Mouse (Mus musculus) ovary, postnatal 36 days (tissue): ENCODE results near the gene Gm10073.
"Not testable (repeated sequence)": the region's sequence is repeated elsewhere in the genome, so short reads cannot be mapped to it uniquely, and the experiment has no call there.

Experiments used
- DNase-seq: peaks from one replicate; pipeline ENCODE4 v3.0.0; 2022; ENCODE audit warnings: low spot score, mixed read lengths

The Gm10073 gene

DNA sequence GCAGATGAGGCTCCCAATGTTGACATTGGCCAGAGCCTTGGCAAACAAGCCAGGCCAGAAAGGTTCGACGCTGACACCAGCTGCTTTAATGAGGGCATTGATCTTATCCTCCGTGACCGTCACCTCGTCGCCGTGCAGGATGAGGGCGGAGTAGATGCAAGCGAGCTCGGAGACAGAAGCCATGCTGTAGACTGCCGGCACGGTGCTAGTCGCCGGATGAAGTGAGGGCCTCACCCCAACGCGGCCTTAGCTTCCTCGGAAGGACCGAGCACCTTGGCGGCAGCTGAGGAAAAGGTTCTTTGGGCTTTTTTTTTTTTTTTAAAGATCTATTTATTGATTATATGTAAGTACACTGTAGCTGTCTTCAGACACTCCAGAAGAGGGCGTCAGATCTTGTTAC, at the start of gene Gm10073:
Gene Gm10073 (minus strand): TSS at position 294 of the 400 bp plus-strand sequence.
- not testable (repeated sequence) for DNase-seq

DNA sequence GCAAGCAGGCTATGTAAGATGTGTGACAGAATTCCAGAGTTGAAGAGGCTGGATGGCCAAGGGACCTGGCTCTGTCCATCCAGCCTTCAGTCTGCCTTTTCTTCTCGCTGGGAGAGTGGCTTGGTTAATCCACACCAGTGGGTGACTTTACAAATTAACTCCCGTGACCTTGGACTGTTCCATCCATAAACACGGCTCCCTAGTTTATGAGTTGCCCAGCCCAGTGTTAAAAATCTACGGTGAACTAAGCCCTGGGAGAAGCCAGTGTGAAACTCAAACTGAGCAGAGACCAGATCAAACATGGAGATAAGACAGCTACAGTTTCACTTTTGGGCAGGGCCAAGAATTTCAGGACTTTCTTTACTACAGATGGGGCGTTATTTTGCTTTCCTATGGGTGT, 49.8 kb upstream of the Gm10073 start:
- DNase-seq = no peak

DNA sequence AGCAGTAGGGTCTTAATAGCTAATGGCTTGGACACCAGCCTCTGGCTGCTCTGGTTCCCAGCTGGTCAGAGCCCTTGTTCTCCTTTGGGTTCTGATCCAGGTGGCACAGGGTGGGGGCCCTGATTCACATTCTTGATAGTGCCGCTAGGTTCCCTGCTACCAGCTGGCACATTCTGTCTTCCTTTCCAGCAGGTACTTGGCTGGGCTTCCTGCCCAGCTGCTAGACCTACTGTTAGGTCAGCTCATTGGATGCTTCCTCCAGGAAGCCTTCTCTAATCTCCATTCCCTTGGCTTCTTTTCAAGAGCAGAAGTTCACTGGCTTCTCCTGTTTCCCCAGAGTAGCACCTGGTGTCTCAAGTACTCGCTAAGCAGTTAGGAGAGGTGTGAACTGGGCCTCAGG, 47.2 kb upstream of the Gm10073 start:
- DNase-seq = no peak

DNA sequence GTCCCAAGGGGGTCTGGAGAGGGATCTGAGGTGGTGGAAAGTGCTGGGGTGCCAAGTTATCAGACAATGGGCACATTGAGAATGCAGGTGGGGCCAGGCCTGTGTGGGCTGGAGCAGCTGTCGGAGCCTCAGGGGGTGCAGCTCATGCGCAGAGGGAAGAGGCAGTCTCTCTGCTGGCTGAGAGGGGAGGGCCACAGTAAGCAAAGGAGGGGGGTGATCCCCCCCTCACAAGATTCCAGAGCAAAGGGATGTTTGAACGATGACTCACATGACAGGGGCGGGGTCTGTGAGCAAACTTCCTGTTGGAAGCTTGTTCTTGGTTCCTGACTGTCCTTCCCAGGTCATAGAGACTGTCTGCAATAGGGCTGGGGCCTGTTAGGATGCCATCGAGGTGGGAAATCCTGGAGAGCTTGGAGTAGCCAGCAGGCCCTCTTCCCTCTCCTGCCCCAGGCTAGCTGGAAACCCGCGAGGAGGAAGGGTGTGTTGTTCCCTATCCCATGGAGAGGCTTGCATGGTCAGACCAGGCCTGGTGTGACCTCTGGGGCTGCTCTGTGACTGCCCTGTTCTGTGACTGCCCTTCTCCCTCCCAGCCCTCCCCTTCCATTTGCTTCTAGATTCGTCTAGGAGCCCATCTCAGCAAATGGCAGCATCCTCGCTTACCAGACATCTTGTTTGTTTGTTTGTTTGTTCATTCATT, 46.4 kb upstream of the Gm10073 start:
- peak; percentile 16 for DNase-seq

DNA sequence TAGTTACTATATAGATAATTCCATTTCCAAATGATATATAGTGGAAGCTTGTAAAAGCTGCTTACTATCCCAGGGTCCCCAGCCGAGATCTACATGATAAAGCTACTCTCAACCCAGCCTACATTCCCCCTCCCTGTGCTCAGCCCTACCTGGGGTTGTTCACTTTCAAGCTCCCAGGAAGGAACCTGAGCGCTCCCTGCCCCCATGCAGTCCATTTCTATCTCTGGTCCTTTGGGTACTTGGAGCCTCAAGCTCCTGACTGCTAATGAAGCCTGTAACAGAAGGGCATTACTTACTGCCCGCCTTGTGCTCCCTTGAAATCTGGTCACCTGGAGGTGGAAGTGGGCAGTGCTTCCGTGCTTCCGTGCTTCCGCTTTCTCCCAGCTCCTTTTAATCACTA, 45.1 kb upstream of the Gm10073 start:
- DNase-seq = no peak

DNA sequence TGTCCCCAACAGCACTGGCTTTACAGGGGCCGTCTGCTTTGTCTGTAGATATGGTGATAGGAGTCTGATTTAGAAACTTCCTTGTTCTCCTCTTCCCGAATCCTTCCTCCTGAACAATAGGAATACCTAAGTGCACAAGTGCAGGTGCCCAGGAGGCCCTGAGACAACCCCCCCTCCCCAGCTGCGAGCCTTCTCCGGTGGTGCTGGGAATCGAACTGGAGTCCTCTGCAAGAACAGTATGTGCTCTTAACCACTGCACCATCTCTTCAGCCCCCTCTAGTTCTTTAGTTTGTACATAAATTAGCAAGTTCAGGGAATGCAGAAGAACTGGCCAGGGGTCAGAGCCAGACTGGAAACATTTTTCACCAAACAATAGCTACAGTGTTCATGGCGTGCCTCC, 44.6 kb upstream of the Gm10073 start:
- DNase-seq = no peak

DNA sequence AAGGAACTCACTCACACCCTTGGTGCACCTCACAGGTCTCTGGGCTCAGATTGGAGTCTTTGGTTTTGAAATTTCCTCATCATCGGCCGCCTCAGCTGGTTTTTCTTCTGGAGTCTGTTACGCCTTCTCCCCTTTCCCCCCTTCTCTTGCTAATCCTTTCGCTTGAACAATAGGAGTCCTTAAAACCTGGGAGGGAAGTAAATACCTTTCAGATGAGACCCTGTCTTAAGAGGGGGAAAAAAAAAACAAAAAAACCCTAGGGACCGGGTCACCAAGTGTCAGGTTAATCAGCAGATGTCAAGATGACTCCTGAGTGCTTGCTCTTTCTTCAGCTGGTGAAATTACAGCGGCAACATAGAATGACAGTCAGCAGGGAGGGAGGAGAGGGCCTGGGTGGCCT, 43.9 kb upstream of the Gm10073 start:
- DNase-seq = no peak

DNA sequence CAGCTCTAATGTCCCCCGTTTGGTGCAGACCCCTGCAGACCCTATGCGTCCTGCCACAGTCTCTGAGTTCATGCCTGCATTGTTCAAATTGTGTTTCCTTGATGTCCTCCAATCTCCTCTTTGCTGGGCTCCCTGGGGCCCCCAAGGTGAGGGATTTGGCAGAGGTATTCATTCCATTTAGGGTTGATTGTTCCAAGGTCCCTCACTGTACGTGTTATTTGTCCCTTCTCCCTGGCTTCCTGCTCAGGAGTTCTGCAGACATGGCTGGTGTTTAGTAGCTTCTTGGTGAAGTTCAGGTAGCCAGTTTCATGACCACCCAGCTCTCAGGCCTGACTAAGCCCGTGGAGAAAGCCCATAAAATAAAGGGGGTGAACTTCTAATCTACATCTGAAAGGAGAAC, 43.4 kb upstream of the Gm10073 start:
- DNase-seq = no peak

DNA sequence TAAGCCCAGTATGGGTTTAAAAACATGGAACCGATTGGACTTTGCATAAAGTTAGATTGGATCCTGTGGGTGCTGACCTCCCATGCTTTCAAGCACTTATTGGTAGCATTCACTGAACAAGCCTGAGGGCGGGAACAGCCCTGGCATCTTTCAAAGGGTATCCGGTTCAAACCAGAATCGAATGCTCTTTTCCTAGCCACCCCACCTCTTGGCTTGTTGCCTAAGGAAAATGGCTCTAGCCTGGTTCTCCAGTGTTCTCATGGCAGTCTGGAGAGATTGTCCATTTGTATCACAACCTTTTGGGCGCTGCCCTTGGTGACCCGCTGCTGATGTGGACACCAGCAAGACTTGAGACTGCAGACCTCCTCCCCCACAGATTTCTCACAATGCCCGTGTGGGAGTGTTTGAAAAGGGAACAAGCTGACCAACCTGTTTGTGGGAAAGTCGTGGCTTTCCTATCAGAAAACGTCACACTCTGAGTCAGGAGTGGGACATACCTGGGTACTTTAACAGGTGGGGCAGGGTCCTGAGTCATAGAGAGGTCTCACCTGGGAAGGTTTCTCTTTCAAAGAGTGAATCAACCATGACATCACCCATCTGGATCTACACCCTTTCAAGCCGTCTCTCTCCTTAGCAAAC, 42.5 kb upstream of the Gm10073 start:
- DNase-seq = no peak

DNA sequence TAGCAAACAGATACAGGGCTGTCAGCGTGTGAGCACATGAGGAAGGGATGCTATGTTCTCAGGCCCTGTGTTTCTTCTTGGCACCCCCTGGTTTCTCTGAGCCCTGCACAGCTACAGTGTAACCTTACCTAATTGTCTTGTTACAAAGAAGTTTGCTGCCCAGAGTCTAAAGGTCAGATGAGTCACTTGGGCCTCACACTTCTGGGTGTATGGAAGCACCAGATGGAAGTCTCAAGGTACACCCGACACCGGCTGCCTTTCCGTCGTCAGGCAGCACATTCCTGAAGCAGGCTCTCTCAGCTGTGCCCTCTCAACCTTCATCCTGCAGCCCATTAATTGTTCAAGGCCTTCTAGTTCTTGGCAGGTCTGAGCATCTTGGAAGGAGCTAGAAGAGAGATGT, 41.4 kb upstream of the Gm10073 start:
- DNase-seq = no peak

DNA sequence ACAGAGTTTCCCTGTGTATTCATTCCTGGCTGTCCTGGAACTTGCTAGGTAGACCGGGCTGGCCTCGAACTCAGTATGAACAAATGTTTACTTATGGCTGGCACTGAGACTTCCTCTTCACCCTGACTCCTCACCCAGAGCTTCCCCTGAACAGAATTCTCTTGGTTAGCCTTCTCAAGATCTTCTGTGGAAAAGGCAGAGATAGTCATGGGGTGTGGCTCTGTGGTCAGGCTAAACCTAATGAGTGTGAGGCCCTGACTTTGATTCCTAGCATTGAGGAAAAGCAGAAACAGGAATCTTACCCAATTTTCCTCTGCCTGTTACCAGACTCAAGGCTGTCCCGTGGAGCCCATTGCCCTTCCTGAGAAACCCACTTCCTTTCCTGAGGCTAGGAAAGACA, 38.8 kb upstream of the Gm10073 start:
- DNase-seq = no peak

DNA sequence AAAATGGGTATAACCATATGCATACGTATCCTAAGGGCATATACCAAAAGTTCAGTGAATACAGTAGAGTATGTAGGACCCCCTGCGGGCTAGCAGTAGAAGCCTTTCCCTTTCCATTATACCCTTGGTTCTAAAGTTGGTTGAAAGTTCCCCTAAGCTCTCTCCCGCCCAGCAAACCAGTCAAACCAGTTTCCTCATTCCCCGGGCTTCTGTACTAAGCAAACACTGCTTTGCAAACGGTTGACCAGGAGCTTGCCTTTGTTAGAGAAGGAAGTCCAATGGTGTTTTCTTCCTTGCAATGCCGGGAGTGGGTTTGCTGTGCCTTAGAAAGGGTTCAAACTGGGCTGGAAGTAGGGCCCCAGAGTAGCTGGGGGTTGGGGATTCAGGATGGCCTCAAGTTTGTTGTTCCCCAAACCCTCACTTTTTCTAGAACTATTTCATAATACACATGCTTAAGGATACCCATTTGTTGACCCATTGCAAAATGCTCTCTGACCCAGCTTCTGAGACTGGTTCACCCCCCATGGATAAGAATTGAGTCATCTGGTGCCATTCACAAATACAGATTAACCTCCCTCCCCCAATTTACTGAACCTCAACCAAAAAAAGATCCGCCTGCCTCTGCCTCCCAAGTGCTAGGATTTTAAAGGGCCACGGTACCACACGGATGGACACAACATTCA, 37.8 kb upstream of the Gm10073 start:
- no peak for DNase-seq

DNA sequence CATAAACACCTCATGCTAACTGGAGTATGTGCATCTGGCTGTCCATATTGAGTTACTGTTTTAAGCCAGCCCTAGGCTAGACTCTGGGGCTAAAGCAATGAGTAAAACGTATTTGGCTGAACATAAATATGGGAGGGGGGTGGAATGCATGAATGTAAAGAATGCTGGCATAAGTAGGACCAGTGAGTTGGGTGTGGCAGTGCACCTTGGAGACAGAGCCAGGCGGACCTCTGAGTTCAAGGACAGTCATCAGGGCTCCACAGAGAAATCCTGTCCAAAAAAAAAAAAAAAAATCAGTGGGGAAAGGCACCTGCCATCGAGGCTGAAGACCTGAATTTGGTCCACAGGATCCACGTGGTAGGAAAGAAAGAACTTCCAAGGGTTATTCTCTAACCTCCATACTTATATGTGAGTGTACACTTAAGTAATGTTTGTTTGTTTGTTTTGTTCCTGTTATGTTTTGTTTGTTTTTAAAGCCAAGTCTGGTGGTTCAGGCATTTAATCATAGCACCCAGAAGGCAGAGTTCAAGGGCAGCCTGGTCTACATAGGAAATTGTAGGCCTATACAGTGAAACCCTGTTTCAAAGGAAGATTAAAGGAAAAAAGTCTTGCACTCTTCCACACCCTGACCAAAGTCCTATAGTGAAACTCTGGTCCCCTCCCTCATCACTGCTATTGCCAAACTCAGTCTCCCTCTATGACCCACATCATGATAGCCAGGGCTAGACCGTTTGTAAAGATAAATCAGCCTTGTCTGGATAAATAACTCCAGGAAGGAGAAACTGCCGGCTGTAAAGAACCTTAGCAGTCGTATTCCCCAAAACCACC, 36.0 kb upstream of the Gm10073 start:
- no peak for DNase-seq

DNA sequence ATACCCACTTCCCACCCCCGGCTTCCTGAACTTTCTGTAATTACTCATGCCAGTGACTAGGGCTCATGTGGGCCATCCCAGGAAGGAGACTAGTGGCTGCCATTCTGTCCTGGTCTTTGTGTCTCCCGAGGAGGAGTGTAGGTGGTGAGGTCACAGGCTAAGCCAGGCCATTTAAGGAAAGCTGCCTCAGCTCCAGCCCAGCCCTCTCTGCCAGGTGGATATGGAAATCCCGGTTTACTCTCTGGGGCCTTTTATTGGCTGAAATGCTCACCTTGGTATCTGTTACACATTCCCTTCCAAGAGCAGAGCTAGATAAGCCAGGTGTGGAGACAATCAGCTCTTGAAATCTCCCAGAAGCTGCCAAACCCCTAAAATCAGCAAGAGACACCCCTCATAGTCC, 35.2 kb upstream of the Gm10073 start:
- DNase-seq = no peak

DNA sequence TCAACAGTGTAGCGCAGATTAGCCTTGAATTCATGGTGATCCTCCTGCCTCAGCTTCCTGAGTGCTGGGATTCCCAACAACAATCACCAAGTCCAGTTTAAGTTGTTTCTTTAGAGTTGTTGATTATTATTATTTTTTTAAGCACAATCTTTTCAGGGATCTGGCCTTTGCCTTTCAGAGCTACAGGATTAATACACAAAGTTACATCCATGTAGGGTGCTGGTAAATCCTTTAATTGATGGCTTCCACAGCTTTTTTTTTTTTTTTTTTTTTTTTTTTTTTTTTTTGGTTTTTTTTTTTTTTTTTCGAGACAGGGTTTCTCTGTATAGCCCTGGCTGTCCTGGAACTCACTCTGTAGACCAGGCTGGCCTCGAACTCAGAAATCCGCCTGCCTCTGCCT, 34.5 kb upstream of the Gm10073 start:
- DNase-seq = not testable (repeated sequence)

DNA sequence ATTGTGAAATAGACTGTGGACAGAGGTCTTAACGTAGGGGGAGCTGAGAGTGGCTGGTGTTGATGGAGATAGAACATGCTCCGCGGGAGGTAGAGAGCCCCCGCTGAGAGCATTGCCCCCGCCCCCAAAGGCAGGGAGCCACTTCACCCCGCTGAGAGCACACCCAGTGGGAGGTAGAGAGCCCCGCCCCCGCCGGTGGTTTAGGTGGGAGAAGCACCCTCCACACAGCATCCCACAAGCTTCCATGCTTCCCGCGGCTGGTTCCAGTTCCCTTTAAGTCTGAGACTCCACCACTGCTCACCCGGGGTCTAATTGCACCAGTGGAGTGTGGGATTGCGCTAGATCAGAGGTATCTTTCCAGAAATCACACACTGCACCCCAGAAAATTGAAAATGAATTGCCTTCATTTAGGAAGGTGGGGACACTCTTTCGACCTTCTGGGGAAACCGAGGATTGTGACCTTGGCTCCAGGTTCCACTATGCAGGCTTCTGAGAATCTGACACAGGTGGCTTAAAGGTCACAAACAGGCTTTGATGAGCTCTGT, 33.4 kb upstream of the Gm10073 start:
- DNase-seq = no peak

DNA sequence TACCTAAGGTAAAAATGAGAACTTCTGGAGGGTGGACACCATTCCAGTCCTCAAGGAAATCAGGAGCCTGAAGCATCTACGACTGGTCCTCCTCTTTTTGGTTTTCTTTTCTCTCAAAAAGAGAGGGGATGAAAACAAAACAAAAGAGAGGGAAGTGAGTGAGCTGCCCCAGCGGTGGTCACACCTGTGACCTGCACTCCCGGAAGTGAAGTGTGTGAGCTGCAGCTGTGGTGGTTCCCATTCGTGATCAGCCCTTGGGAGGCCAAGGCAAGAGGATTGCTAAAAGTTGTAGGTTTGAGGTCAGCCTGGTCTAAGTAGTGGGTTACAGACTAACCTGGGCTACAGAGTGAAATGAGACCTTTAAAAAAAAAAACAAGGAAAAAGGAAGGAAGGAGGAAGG, 32.9 kb upstream of the Gm10073 start:
- DNase-seq = no peak

DNA sequence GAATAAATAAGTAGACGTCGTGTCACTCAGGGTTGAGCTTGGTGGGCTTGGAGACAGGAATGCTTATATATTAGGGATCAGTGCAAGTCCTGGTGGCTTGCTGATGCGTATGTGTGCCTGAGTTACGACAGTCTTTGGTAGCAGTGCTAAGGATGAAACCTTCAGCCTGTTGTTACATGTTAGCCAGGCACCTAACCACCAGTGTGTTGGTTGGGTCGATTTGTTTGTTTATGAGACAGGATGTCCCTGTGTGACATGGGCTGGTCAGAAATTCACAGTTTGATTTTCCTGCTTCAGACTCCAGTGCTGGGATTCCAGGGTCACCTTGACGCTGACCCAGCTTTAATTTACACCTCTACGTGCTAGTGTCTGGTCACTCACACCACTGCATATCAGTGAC, 32.4 kb upstream of the Gm10073 start:
- no peak for DNase-seq

DNA sequence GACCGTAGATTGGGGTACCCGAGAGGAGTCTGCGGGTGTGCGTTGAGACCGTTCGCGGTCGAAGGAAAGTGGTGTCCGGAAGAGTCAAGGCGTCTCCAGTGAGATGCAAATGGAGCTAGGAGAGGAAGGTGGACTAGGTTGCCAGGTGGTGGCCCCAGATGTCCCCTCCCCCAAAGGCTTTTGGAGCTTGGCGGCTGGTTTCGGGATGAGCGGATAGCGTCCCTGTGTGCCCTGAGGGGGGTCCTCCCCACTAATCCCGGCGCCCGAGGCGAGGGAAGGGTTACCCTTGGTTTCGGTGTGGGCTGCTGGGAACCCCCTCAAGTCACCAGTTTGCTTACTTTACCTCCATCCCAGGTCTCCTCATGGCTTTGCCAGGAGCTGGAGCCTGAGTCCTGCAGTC, 30.7 kb upstream of the Gm10073 start:
- no peak for DNase-seq

DNA sequence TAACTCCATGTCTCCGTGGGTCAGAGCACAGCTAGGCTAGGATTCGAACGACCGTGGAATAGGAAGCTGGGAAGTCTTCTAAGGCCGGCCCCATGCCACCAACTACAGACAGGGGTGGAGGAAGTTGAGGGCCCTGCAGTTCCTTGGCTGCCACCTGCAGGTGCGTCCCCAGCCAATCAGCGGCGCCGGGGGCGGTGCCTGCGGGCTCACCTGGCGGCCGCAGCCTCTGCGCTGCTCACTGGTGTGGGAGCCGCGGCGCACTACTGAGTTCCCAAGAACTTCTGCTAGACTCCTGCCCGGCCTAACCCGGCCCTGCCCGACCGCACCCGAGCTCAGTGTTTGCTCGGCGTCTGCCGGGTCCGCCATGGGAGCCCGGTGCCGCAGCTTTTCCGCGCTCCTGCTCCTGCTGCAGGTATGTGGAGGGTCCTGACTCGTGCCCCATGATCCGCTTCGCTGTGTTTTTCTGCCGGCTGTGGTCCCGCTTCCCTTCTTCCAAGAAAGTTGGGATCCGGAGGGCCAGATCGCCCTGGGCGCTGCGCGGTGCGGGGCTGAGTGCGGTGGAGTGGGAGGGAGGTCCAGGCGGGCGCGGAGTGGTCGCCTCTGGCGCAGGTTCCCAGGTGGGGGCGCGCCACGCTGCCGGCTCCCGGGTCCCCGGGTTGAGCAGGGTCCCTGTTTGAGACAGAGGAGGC, 30.0 kb upstream of the Gm10073 start, which contains the start of gene Cdh1:
Gene Cdh1 (plus strand): TSS at position 221 of the 689 bp plus-strand sequence.
- DNase-seq = peak; percentile 71

DNA sequence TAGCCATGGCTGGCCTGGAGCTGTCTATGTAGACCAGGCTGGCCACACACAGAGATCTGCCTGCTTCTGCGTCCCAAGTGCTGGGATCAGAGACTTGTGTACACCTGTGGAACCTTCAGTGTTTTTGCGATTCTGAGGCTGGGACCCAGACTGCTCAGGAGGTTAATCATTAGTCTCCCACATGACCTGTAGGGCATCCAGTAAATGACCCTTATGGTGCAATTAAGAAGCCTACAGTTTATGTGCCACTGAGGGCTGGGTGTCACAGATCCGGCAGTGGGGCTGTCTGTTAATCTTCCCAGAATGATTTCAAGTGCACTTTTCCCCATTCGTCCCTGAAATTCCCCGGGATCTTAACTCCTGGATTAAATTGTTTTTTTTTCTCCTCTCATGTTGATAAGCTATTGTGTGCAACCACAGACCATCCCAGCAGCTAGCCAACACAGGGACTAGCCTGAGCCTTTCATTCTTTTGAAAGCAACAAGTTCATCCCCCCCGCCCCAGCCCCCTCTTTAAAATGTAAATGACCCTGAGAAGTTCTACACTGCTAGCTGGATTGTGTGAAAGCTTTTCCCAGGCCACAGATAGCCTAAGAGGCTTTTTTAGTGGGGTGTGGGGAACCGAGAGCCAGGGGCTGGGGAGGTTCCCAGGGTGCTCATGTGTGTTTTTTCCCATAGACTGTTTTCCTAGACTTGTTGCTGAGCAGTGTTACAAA, 26.2 kb upstream of the Gm10073 start:
- no peak for DNase-seq
